Mouse (Mus musculus) cerebellum, adult 2 months (tissue): ENCODE measurements around the gene Zfp948.

Source experiments
- CTCF ChIP-seq: fragments of 200-500 bp; IDR thresholded peaks from 2 replicates; pipeline ENCODE4 v1.5.1; 2011; ENCODE audit warnings: low read depth, mild to moderate bottlenecking, control low read depth, low read length, moderate library complexity, borderline replicate concordance; ENCODE audit not compliant: insufficient read depth
- POLR2A ChIP-seq: fragments of 200-500 bp; IDR thresholded peaks from 2 replicates; pipeline ENCODE4 v1.6.1; 2011; ENCODE audit warnings: low read length, control low read depth, borderline replicate concordance; ENCODE audit not compliant: insufficient read depth

DNA sequence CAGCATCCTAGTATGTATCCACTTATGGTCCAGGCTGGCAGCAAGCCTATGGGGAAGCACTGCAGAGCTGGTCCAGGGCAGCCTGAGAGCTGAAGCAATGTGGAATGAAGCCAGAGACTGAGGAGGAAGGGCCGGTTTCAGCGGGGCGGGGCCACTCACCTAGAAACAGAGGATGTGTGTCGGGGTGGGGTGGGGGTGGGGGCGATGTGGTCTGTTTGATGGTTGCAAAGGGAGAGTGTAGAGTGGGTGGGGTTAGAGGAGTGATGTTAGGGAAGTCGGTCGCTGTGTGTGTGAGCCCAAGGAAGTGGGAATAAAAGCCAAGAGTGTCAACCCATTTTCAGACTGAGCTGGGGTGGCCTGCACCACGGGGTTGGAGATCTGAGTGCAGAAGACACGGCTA is 50.5 kb downstream of the Zfp948 start:
- TF ChIP-seq CTCF, result no peak
- TF ChIP-seq POLR2A, result no peak
